12 mouse cellular contexts compared by ENCODE assay signal in genomic region chr5:141084056-141084730, GRCm38 (mm10).
DNase-seq lines count a peak whose midpoint lies in the region; ATAC-seq and TF ChIP-seq lines count a peak whose summit lies in the region.
"Had no signal": no experiment of that assay in that cellular context is flagged by ENCODE, and none has a peak within 500 bp of the region (broad histone marks: within the 10 kb centered on the region; RNA-seq: fewer than 3 reads in every experiment).

No protein-coding gene starts in this region.

- no peaks in the 10 kb centered on the region for H3K9me3 ChIP-seq in liver, embryonic 12.5 days (replicated peaks)
- H3K9me3 ChIP-seq: embryonic facial prominence, embryonic 15.5 days; lung, embryonic 15.5 days; neural tube, embryonic 13.5 days had no signal

- H3K27me3 ChIP-seq in liver, adult 2 months (ENCODE audit: control insufficient read depth, insufficient read depth, low read length), result no peaks in the 10 kb centered on the region
- no peaks in the 10 kb centered on the region for H3K27me3 ChIP-seq in liver, embryonic 12.5 days (replicated peaks)
- H3K27me3 ChIP-seq: embryonic facial prominence, embryonic 15.5 days; lung, embryonic 15.5 days; neural tube, embryonic 13.5 days had no signal

- H3K79me2 ChIP-seq in liver, adult 2 months (ENCODE audit: control insufficient read depth, insufficient read depth, low read length), result no peaks in the 10 kb centered on the region

- H3K9ac ChIP-seq in liver, adult 2 months (ENCODE audit: low read depth, low read length), result no peak overlapping the region
- H3K9ac ChIP-seq in liver, embryonic 12.5 days, result no peak overlapping the region
- H3K9ac ChIP-seq: embryonic facial prominence, embryonic 15.5 days; lung, embryonic 15.5 days; neural tube, embryonic 13.5 days had no signal

- H3K27ac ChIP-seq in liver, adult 2 months (replicated peaks; ENCODE audit: insufficient read depth, low read depth, low read length), result no peak overlapping the region
- H3K27ac ChIP-seq in liver, embryonic 12.5 days, result no peak overlapping the region
- H3K27ac ChIP-seq in bone marrow, adult 2 months (ENCODE audit: control insufficient read depth, insufficient read depth, low read depth, low read length, poor library complexity), result no peak overlapping the region
- H3K27ac ChIP-seq: embryonic facial prominence, embryonic 15.5 days; lung, embryonic 15.5 days; neural tube, embryonic 13.5 days had no signal

- ATAC-seq in liver, embryonic 12.5 days, result no peak
- peak; percentile 41; the same call in 1 of the 2 replicates for ATAC-seq in monocyte, adult 5-6 weeks (replicated peaks; ENCODE audit: insufficient number of reproducible peaks, low FRiP score, low TSS enrichment, poor library complexity, severe bottlenecking)

- DNase-seq in liver, adult 2 months (ENCODE audit: extremely low read depth, low read depth, low spot score), result peak; percentile 10
- peak; percentile 47 for DNase-seq in CD4-positive helper T cell, adult 2 months (ENCODE audit: low read depth, low spot score)
- DNase-seq in cerebellum, postnatal 14 days, result no peak
- no peak for DNase-seq in gastrocnemius, adult 8-10 months (ENCODE audit: low spot score in 2 of 2)
- no peak for DNase-seq in adipocyte (ENCODE audit: low spot score)
- DNase-seq: gastrocnemius, postnatal 25 days had no signal

- TF ChIP-seq POLR2A in liver, adult 2 months (IDR thresholded peaks at IDR 0.05; ENCODE audit: extremely low read depth, insufficient read depth, low read length), result no peak
- TF ChIP-seq POLR2A in bone marrow, adult 2 months (IDR thresholded peaks at IDR 0.05; ENCODE audit: borderline replicate concordance, control insufficient read depth, low read depth, low read length), result no peak

- TF ChIP-seq CTCF in liver, adult 2 months (IDR thresholded peaks at IDR 0.05; ENCODE audit: low read depth, low read length), result no peak
- TF ChIP-seq CTCF in bone marrow, adult 2 months (IDR thresholded peaks at IDR 0.05; ENCODE audit: control insufficient read depth, insufficient read depth, low read length), result 0 out of 2 replicates have a peak, but pooled peaks have one; percentile 7

- no peak overlapping the region for H3K4me2 ChIP-seq in liver, embryonic 12.5 days
- H3K4me2 ChIP-seq: embryonic facial prominence, embryonic 15.5 days; lung, embryonic 15.5 days; neural tube, embryonic 13.5 days had no signal

- WGBS in liver, adult 2 months, result 80% methylated on average over 14 of the region's 14 CpGs
- 54% methylated on average over 14 of the region's 14 CpGs for WGBS in liver, embryonic 12.5 days (ENCODE audit: insufficient replicate concordance)
- 62% methylated on average over 14 of the region's 14 CpGs for WGBS in bone marrow, adult 2 months

- no peaks in the 10 kb centered on the region for H3K4me1 ChIP-seq in liver, adult 2 months (ENCODE audit: control insufficient read depth, insufficient read depth, low read length)
- no peaks in the 10 kb centered on the region for H3K4me1 ChIP-seq in liver, embryonic 12.5 days
- peaks cover 5% of the 10 kb centered on the region for H3K4me1 ChIP-seq in bone marrow, adult 2 months (ENCODE audit: control insufficient read depth, insufficient read depth, low read length)
- H3K4me1 ChIP-seq: lung, embryonic 15.5 days had no signal

- no peaks in the 10 kb centered on the region for H3K36me3 ChIP-seq in liver, adult 2 months (ENCODE audit: control insufficient read depth, insufficient read depth, low read length)
- no peaks in the 10 kb centered on the region for H3K36me3 ChIP-seq in liver, embryonic 12.5 days
- H3K36me3 ChIP-seq: embryonic facial prominence, embryonic 15.5 days; lung, embryonic 15.5 days; neural tube, embryonic 13.5 days had no signal

- H3K4me3 ChIP-seq in liver, adult 2 months (ENCODE audit: insufficient read depth, low read depth, low read length), result no peak overlapping the region
- no peak overlapping the region for H3K4me3 ChIP-seq in liver, embryonic 12.5 days
- no peak overlapping the region for H3K4me3 ChIP-seq in bone marrow, adult 2 months (replicated peaks; ENCODE audit: control insufficient read depth, low read depth, low read length)
- H3K4me3 ChIP-seq: embryonic facial prominence, embryonic 15.5 days; lung, embryonic 15.5 days; neural tube, embryonic 13.5 days had no signal

Comparison
In these comparisons a context has a peak if more than half of its experiments do, and no peak if none do; other contexts are left out.
1. DNase-seq: peak in liver, adult 2 months (single experiment) and CD4-positive helper T cell, adult 2 months (single experiment); none in cerebellum, postnatal 14 days (0 of 2), gastrocnemius, adult 8-10 months (0 of 2) and adipocyte (single experiment).